Mouse (Mus musculus): ENCODE measurements around the gene Lgmn. TPM values are rescaled to one million over a fixed set of nuclear protein-coding genes. Genes with fewer than 3 reads are reported as not detected.

The Lgmn gene
- polyA plus RNA-seq, 1 experiment: 70.2 TPM

DNA sequence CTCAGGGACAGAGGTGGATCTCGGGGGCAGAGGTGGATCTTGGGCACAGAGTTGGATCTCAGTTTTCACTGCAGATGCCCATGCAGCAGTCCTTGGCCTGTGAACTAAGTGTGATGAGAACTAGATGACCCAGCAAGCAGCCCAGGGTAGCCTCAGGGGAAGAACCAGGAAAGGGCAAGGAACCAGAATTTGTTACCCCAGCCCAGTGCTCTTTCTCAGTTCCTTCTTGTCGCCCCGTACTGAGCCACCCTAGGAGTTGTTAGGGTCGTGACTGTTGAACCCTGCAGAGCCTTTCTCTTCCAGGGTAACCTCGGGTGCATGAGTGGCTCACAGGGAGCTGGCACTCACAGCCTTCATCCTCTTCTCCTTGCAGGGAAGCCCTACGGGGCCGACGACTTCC lies 57.4 kb downstream of the Lgmn start:
- WGBS: 76% methylated on average over 8 of the region's 8 CpGs
- Histone ChIP-seq H3K4me3 (ENCODE audit: low read depth, low read length) (no peak overlapping the region), H3K27me3 (ENCODE audit: control insufficient read depth, insufficient read depth, low read length) (no peaks in the 10 kb centered on the region), H3K36me3 (ENCODE audit: control insufficient read depth, insufficient read depth, low read length) (peaks cover 3% of the 10 kb centered on the region; the same call in 1 of the 2 replicates), H3K4me1 (ENCODE audit: control insufficient read depth, insufficient read depth, insufficient read length, low read length) (no peaks in the 10 kb centered on the region), H3K27ac (ENCODE audit: insufficient read depth, low read depth, low read length) (no peak overlapping the region)
- TF ChIP-seq CTCF (IDR thresholded peaks at IDR 0.05; ENCODE audit: extremely low read depth, insufficient read length, insufficient replicate concordance, low read depth, low read length) (no peak), POLR2A (IDR thresholded peaks at IDR 0.05; ENCODE audit: low read depth, low read length) (no peak)

GRCm38 (mm10) chr12:102372322-102372721 lies 67.3 kb downstream of the Lgmn start:
- Histone ChIP-seq H3K27me3 (ENCODE audit: control insufficient read depth, insufficient read depth, low read length) (no peaks in the 10 kb centered on the region), H3K27ac (ENCODE audit: insufficient read depth, low read depth, low read length) (no peak overlapping the region), H3K36me3 (ENCODE audit: control insufficient read depth, insufficient read depth, low read length) (peaks cover 22% of the 10 kb centered on the region), H3K4me1 (ENCODE audit: control insufficient read depth, insufficient read depth, insufficient read length, low read length) (peaks cover 7% of the 10 kb centered on the region), H3K4me3 (ENCODE audit: low read depth, low read length) (no peak overlapping the region)
- WGBS: 81% methylated on average over 3 of the region's 3 CpGs
- TF ChIP-seq POLR2A (IDR thresholded peaks at IDR 0.05; ENCODE audit: low read depth, low read length) (no peak), CTCF (IDR thresholded peaks at IDR 0.05; ENCODE audit: extremely low read depth, insufficient read length, insufficient replicate concordance, low read depth, low read length) (no peak)

DNA sequence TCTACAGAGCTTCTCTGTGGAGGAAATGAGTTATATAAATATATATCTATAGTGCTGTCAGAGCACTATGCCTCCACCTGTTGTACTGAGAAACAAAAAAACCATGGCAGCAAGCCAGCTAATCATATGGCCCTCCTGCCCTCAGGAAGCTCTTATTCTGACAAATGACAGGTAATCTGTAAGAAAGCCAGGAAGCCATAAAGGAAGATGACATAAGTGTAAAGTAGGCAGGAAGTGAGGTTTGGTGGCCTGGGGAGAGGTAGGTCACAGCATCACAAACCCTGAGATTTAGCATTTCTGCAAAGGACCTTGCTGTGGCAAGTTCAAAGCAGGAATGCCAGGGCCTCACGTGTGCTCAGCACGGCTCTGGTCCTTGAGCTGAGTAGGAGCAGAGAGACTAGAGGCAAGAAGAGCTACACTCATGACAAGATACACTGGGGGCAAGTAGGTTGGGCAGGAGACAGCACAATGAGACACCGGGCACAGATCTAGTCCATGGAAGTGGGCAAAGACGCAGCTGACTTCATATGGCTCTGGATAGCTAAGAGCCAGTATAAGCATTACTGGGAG lies 68.6 kb downstream of the Lgmn start:
- Histone ChIP-seq H3K4me1 (ENCODE audit: control insufficient read depth, insufficient read depth, insufficient read length, low read length) (peaks cover 7% of the 10 kb centered on the region), H3K36me3 (ENCODE audit: control insufficient read depth, insufficient read depth, low read length) (peaks cover 21% of the 10 kb centered on the region), H3K27me3 (ENCODE audit: control insufficient read depth, insufficient read depth, low read length) (no peaks in the 10 kb centered on the region), H3K27ac (ENCODE audit: insufficient read depth, low read depth, low read length) (no peak overlapping the region), H3K4me3 (ENCODE audit: low read depth, low read length) (no peak overlapping the region)
- no peak for TF ChIP-seq CTCF (IDR thresholded peaks at IDR 0.05; ENCODE audit: extremely low read depth, insufficient read length, insufficient replicate concordance, low read depth, low read length)
- no peak for TF ChIP-seq POLR2A (IDR thresholded peaks at IDR 0.05; ENCODE audit: low read depth, low read length)
- whole genome bisulfite sequencing: 85% methylated on average over 4 of the region's 4 CpGs

- 72% methylated on average over 22 of the region's 22 CpGs for WGBS
- peaks cover 19% of the 10 kb centered on the region for H3K36me3 ChIP-seq (ENCODE audit: control insufficient read depth, insufficient read depth, low read length)
- peak overlapping the region; percentile 43 for H3K4me3 ChIP-seq (ENCODE audit: low read depth, low read length)
- no peak overlapping the region for H3K27ac ChIP-seq (ENCODE audit: insufficient read depth, low read depth, low read length)
- H3K27me3 ChIP-seq (ENCODE audit: control insufficient read depth, insufficient read depth, low read length): no peaks in the 10 kb centered on the region
- no peak for TF ChIP-seq CTCF (IDR thresholded peaks at IDR 0.05; ENCODE audit: extremely low read depth, insufficient read length, insufficient replicate concordance, low read depth, low read length)
- peaks cover 10% of the 10 kb centered on the region for H3K4me1 ChIP-seq (ENCODE audit: control insufficient read depth, insufficient read depth, insufficient read length, low read length)
Observed at GRCm38 (mm10) chr12:102369488-102370235, 70.0 kb downstream of the Lgmn start.

- H3K4me3 ChIP-seq (ENCODE audit: low read depth, low read length): peak overlapping the region; percentile 43
- 87% methylated on average over 14 of the region's 14 CpGs for WGBS
- TF ChIP-seq CTCF (IDR thresholded peaks at IDR 0.05; ENCODE audit: extremely low read depth, insufficient read length, insufficient replicate concordance, low read depth, low read length): no peak
- TF ChIP-seq POLR2A (IDR thresholded peaks at IDR 0.05; ENCODE audit: low read depth, low read length): no peak
- no peaks in the 10 kb centered on the region for H3K27me3 ChIP-seq (ENCODE audit: control insufficient read depth, insufficient read depth, low read length)
- peaks cover 13% of the 10 kb centered on the region for H3K36me3 ChIP-seq (ENCODE audit: control insufficient read depth, insufficient read depth, low read length)
- peak overlapping the region; percentile 51; the same call in 1 of the 2 replicates for H3K27ac ChIP-seq (ENCODE audit: insufficient read depth, low read depth, low read length)
- H3K4me1 ChIP-seq (ENCODE audit: control insufficient read depth, insufficient read depth, insufficient read length, low read length): peaks cover 10% of the 10 kb centered on the region
Observed at GRCm38 (mm10) chr12:102368556-102368955, 71.1 kb downstream of the Lgmn start.

DNA sequence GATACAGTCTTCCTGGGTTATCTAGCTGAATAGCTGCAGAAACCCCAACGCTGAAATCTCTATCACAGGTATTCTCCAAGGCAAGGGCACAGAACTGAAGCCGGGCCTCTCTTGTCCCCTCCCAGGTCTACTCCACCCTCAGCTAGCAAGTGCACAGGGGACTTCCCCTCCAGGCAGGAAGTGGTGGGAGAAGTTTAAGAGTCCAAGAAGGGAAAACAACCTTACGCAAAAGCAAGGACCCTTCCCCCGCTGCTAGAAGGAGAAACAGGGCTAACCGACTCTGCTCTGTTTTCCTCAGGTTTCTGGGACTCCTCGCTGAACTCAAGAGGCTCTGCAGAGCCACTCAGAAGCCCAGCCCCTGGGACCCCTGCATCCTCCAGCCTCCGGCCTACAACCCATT lies 71.5 kb downstream of the Lgmn start:
- TF ChIP-seq CTCF (IDR thresholded peaks at IDR 0.05; ENCODE audit: extremely low read depth, insufficient read length, insufficient replicate concordance, low read depth, low read length): 0 out of 2 replicates have a peak, but pooled peaks have one; percentile 10
- no peak for TF ChIP-seq POLR2A (IDR thresholded peaks at IDR 0.05; ENCODE audit: low read depth, low read length)
- Histone ChIP-seq H3K4me3 (ENCODE audit: low read depth, low read length) (peak overlapping the region; percentile 43), H3K27me3 (ENCODE audit: control insufficient read depth, insufficient read depth, low read length) (no peaks in the 10 kb centered on the region), H3K36me3 (ENCODE audit: control insufficient read depth, insufficient read depth, low read length) (peaks cover 13% of the 10 kb centered on the region), H3K27ac (ENCODE audit: insufficient read depth, low read depth, low read length) (peak overlapping the region; percentile 51; the same call in 1 of the 2 replicates), H3K4me1 (ENCODE audit: control insufficient read depth, insufficient read depth, insufficient read length, low read length) (peaks cover 10% of the 10 kb centered on the region)
- WGBS: 64% methylated on average over 7 of the region's 7 CpGs

- Histone ChIP-seq H3K36me3 (ENCODE audit: control insufficient read depth, insufficient read depth, low read length) (peaks cover 13% of the 10 kb centered on the region), H3K4me3 (ENCODE audit: low read depth, low read length) (no peak overlapping the region), H3K27ac (ENCODE audit: insufficient read depth, low read depth, low read length) (no peak overlapping the region), H3K27me3 (ENCODE audit: control insufficient read depth, insufficient read depth, low read length) (no peaks in the 10 kb centered on the region), H3K4me1 (ENCODE audit: control insufficient read depth, insufficient read depth, insufficient read length, low read length) (peaks cover 10% of the 10 kb centered on the region)
- TF ChIP-seq POLR2A (IDR thresholded peaks at IDR 0.05; ENCODE audit: low read depth, low read length) (no peak), CTCF (IDR thresholded peaks at IDR 0.05; ENCODE audit: extremely low read depth, insufficient read length, insufficient replicate concordance, low read depth, low read length) (no peak)
- 92% methylated on average over 3 of the region's 3 CpGs for WGBS
Observed at GRCm38 (mm10) chr12:102367075-102367474, 72.5 kb downstream of the Lgmn start.
